Mouse (Mus musculus) midbrain, embryonic 11.5 days (tissue): Measurements from ENCODE around the gene Ccl26. TPM values are rescaled to one million over a fixed set of nuclear protein-coding genes. Genes with fewer than 3 reads are reported as not detected.

Source experiments
- polyA plus RNA-seq: library from polyadenylated mRNA; unstranded; fragments of >200 nt; fragmentation: Nextera tagmentation; extraction: Ambion mirVana; gene quantifications from 2 replicates; pipeline ENCODE4 v1.2.1, GENCODE M21; 2014

Ccl26 gene
- polyA plus RNA-seq, 1 experiment from 2014 or later: not detected

Other genes with a start within 250 kb of the Ccl26 start
- 0.12 TPM in 1 of 2 replicates, not detected in the other for gene Fkbp6, start 213.5 kb downstream of the Ccl26 start, polyA plus RNA-seq
- not detected in 2 replicates for gene Trim50, start 210.3 kb downstream of the Ccl26 start, polyA plus RNA-seq
- 29.6 and 30.0 TPM in 2 replicates for gene Nsun5, start 193.6 kb downstream of the Ccl26 start, polyA plus RNA-seq
- gene Pom121, start 169.0 kb downstream of the Ccl26 start, polyA plus RNA-seq: 14.4 and 17.2 TPM in 2 replicates
- 44.4 and 49.4 TPM in 2 replicates for gene Hip1, start 18.4 kb downstream of the Ccl26 start, polyA plus RNA-seq
- gene Ccl24, start 9.5 kb upstream of the Ccl26 start, polyA plus RNA-seq: 3.3 and 3.5 TPM in 2 replicates
- 55.5 and 58.5 TPM in 2 replicates for gene Rhbdd2, start 69.0 kb upstream of the Ccl26 start, polyA plus RNA-seq
- gene Por, start 106.5 kb upstream of the Ccl26 start, polyA plus RNA-seq: 79.9 and 95.4 TPM in 2 replicates
- 57.5 and 59.9 TPM in 2 replicates for gene Tmem120a, start 180.9 kb upstream of the Ccl26 start, polyA plus RNA-seq
- not detected in 2 replicates for gene Styxl1, start 214.8 kb upstream of the Ccl26 start, polyA plus RNA-seq
- 562 and 580 TPM in 2 replicates for gene Mdh2, start 214.9 kb upstream of the Ccl26 start, polyA plus RNA-seq
- 19.0 and 20.7 TPM in 2 replicates for gene Srrm3, start 243.3 kb upstream of the Ccl26 start, polyA plus RNA-seq